Mouse (Mus musculus) layer of hippocampus, adult 18-20 months (tissue): ENCODE results near the gene Dock2. TPM values are rescaled to one million over a fixed set of nuclear protein-coding genes. Genes with fewer than 3 reads are reported as not detected.

Experiments used
- DNase-seq, 2 experiments: peaks; one replicate each; pipeline ENCODE4 v3.0.0; 2022; ENCODE audit warnings: low spot score in 2 of 2
- total RNA-seq, 2 experiments: library from RNA; stranded (reverse); gene quantifications; 2 replicates each; pipeline ENCODE4 v1.2.3; 2021

The Dock2 gene
- total RNA-seq, 2 experiments from 2014 or later: 3.2 to 3.4 TPM

- no peak for DNase-seq
These were observed 352.8 kb downstream of the Dock2 start for GRCm38 (mm10) chr11:34430940-34431339.

- no peak for DNase-seq
These were observed 356.5 kb downstream of the Dock2 start for GRCm38 (mm10) chr11:34427212-34427611.

GRCm38 (mm10) chr11:34424546-34424945, 359.1 kb downstream of the Dock2 start:
- no peak for DNase-seq

- no peak for DNase-seq
These were observed 362.6 kb downstream of the Dock2 start for GRCm38 (mm10) chr11:34421061-34421460.

- DNase-seq: no peak
These were observed 367.1 kb downstream of the Dock2 start for GRCm38 (mm10) chr11:34416619-34416979.

GRCm38 (mm10) chr11:34415884-34416618, 367.6 kb downstream of the Dock2 start:
- no peak for DNase-seq

- no peak for DNase-seq
These were observed 376.8 kb downstream of the Dock2 start for GRCm38 (mm10) chr11:34406850-34407249.

- no peak for DNase-seq
These were observed 377.4 kb downstream of the Dock2 start for GRCm38 (mm10) chr11:34406309-34406708.

- no peak for DNase-seq
These were observed 378.4 kb downstream of the Dock2 start for GRCm38 (mm10) chr11:34405311-34405710.

- DNase-seq: no peak
These were observed 382.3 kb downstream of the Dock2 start for GRCm38 (mm10) chr11:34401343-34401742.

GRCm38 (mm10) chr11:34398555-34398954, 385.1 kb downstream of the Dock2 start:
- DNase-seq: no peak

- no peak for DNase-seq
These were observed 386.0 kb downstream of the Dock2 start for GRCm38 (mm10) chr11:34397661-34398060.

GRCm38 (mm10) chr11:34395802-34396201, 387.9 kb downstream of the Dock2 start:
- DNase-seq: no peak

GRCm38 (mm10) chr11:34392105-34392504, 391.6 kb downstream of the Dock2 start:
- DNase-seq: no peak

- no peak for DNase-seq
These were observed 394.2 kb downstream of the Dock2 start for GRCm38 (mm10) chr11:34389261-34390116.

- DNase-seq: peak; percentile 8 to 52
These were observed 398.5 kb downstream of the Dock2 start for GRCm38 (mm10) chr11:34385001-34385688.

GRCm38 (mm10) chr11:34384178-34384577, 399.5 kb downstream of the Dock2 start:
- no peak for DNase-seq

GRCm38 (mm10) chr11:34383501-34383900, 400.2 kb downstream of the Dock2 start:
- no peak for DNase-seq

GRCm38 (mm10) chr11:34377649-34378048, 406.0 kb downstream of the Dock2 start:
- no peak for DNase-seq

GRCm38 (mm10) chr11:34375557-34375956, 408.1 kb downstream of the Dock2 start:
- DNase-seq: no peak

- no peak for DNase-seq
These were observed 411.5 kb downstream of the Dock2 start for GRCm38 (mm10) chr11:34372224-34372623.

- no peak for DNase-seq
These were observed 427.6 kb downstream of the Dock2 start for GRCm38 (mm10) chr11:34356109-34356508.
